Mouse (Mus musculus) layer of hippocampus, adult 8-10 months (tissue): ENCODE results near the gene Cacng4. TPM values are rescaled to one million over a fixed set of nuclear protein-coding genes. Genes with fewer than 3 reads are reported as not detected.

Source experiments
- DNase-seq, 2 experiments: peaks; one replicate each; pipeline ENCODE4 v3.0.0; 2022; ENCODE audit warnings: low spot score in 2 of 2
- total RNA-seq, 4 experiments: library from RNA; stranded (reverse); gene quantifications; 2 replicates each; pipeline ENCODE4 v1.2.4; 2022

The Cacng4 gene
- total RNA-seq, result 10 to 100 TPM; 20.4 to 24.2 (median 22.2) TPM

DNA sequence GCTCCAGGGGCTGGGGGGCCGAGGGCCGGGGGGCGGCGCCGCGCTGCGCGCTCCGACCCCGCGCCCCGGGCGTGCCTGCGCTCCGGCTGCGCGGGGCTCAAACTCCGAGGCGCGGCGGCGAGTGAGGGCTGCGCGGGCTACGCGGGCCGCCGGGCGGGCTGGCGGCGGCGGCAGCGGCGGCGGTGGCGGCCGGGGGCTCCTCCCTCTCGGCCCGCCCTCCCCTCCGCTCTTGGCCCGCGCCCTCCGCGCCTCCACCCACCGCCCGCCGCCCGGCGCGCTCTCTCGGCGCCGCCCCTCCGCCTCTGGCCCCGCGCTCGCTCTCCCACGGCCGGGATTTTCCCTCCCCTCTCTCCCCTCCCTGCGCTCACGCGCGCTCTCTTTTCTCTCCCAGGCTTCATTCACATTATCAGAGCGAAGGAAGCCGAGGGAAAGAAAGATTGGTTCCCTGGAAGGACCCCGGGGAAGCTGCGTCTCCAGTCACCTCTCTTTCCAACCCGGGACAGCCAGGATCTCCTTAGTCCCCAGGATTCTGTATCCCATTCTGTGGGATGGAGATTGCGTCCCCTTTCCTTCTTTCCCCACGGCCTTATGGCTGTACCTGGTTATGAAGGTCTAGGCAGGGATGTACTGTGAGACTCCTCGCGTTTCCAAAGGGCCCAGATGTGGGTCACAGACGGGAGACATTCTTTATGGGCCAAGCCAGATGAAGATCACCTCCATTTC lies at the start of gene Cacng4:
TSS of gene Cacng4 (minus strand) at position 11 of the 723 bp plus-strand sequence.
- DNase-seq, result no peak

DNA sequence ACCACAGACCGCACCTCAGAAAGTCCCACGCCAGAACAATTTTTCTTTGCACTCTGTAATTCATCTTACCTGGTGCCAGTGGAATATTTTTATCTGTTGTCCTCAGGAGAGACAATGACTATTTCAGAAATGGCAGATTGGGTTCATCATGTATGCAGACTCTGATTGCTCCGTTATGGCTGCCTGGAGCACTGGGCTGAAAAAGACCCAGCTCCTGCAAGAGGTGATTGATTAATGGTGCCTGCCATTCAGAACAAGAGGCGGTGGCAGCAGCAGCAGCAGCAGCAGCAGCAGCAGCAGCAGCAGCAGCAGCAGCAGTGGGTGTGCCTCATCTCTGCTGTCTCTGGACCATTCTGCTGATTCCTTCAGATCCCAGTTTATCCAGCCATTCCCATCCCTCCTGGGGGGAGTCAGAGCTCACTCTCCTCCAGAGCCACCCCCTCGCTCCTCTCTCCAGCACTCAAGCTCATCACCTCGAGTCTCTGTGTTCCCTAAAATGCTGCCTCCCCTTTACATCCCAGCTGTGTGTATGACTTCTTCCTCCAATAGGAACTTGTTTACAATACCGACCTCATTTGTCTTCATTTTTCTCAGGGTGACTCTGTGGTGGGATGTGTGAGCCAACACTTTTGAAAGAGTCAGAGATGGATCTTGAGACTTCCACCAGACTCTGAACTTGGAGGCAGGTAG lies 39.1 kb upstream of the Cacng4 start:
- DNase-seq, result no peak

DNA sequence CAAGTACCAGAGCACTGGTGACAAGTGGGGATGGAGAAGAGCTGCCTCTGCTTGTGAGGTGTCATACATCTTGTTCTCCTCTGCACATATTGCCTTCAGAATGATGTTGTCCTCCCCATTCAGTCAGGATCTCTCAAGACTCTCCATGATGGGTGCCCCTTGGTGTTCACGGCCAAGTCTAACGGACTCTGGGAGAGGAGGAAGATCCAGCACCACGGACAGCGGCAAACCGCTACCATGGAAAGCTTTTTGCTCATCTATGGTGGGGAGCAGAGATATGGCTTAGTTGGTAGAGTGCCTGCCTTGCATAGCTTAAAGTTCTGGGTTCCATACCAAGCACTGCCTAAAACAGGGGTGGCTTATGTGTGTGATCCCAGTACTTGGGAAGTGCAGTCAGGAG lies 22.8 kb upstream of the Cacng4 start:
- DNase-seq, result no peak

DNA sequence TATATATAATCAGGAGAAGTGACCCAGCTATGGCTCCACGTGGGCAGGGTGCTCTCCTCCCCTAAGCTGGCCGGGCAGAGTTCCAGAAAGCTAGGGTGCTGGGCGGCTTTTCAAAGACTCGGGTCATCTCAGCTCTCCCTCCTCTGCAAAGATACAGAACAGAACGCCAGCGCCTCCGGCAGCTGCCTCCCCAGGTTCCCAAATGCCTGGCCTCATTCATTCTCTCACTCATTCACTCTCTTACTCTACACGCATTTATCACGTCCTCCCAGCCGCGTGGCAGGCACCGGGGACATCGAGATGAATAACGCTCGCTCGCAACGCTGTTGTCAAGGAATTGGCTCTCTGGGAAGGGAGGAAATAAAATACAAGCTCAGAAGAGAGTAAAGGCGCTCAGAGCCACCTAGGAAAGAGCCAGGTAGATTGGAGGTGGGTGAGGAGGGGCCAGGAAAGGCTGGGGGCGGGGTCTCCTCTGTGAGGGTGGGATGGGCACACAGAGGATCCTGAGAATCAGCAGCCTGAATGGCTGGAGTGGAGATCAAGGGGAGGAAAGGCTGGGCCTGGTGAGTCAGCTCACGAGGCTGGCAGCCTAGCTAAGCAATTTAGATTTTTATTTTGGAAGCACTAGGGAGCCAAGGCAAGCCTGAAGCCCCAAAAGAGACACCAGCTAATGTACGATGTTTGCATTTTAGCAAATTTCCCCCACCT lies 18.7 kb upstream of the Cacng4 start:
- DNase-seq, result no peak

DNA sequence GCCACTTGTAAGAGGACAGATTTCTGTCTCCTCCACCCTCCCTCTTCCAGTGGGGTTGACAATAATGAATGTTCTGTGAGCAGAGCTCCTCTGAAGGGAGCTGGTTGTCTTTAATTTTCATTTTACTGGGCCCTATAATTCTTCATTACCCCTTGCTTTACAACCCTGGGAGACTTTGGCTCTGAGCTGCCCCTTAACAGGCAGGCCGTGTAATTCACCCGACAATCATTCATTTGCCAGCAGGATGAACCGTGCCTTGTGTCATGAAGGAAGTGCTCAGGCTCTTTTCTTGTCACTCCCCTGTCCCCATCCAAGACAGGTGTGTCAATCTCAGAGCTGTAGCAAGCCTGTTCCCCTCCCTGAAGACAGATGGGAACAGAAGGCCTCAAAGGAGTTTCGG lies 18.1 kb upstream of the Cacng4 start:
- DNase-seq, result no peak

DNA sequence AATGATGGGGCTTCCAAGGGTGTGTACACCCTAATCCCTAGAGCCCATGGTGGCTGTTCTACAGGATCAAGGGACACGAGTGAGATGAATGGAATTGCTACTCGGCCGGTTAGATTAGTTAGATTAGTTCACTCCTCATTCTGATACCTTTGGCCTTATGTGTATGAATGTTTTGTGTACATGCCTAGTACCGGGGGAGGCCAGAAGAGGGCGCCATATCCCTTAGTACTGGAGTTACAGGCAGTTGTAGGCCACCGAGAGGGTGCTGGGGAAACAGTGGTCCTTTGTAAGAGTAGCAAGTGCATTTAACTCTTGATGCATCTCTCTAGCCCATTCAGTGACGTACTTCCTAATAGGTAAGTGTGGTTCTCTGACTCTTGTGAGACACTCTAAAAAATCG lies 14.2 kb upstream of the Cacng4 start:
- no peak for DNase-seq

DNA sequence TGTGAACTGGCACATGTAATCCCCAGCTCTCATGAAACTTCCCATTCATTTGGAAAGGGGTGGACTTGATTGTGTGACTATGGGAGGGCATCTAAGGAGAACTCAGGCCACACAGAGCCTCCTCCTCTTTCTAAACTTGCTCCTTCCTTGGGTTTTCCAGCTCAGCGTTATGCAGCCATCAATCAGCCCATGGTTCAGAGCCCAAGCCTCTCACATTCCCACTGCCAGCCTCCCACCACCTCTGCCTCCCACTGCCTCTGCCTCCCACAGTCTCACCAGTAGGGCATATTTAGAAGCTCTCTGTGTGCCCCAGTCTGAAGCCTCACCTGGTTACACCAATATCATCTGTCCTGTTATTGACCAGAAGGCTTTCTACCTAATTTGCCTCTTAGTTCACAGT lies 11.7 kb upstream of the Cacng4 start:
- DNase-seq, result no peak

DNA sequence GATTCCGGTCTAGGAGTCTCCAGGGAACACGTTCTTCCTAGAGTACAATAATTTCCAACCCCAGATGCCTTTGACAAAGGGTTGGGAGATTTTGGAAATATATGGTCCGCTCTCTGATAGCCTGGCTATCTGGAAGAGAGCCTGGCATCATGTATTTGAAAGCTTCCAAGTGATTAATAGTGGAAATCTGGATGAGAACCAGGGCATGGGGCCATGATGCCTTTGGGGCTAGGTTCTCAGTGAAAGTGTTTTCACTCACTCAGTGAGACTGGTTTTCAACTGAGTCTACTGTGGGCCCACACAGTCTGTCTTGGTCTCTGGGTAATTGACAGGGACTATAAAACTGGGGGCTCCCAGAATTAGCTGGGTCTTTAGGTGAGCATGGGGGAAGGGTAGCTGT lies 7.6 kb upstream of the Cacng4 start:
- no peak for DNase-seq

DNA sequence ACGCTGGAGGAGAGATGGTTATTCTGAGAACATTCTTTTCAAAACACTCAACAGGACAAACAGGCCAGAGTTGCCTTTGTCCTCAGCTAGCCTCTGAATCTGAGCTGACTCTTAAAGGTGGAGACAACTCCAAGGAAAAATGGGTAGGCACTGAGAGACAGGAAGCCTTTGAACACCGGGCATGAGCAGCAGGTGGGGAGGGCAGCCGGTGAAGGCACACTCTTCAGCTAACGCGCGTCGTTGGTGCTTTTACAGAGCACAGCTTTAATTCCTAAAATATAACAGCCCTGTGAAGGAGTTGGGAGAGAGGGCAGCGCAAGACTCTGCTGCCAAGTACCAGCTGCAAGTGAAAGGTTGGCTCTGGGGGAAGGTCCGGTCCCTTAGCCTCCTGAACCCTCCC lies 5.0 kb upstream of the Cacng4 start:
- DNase-seq, result no peak

DNA sequence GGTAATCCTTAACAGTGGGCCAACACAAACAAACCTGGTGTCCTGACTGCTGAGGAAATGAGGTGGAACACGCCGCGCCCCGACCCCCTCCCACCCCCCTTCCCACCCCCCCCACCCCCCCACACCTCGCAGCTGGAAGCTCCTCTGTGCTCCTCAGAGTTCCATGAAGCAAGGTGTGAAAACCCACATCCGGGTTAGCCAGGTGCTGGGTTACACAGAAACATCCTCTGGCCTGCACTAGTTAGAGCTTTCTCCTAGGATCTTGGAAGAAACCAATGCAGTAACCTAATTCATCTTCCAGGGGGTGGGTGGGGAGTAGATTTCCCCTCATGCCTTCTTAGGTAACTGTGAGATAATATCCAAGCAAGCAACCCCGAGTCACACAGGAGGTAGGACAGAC lies 2.0 kb upstream of the Cacng4 start:
- no peak for DNase-seq

DNA sequence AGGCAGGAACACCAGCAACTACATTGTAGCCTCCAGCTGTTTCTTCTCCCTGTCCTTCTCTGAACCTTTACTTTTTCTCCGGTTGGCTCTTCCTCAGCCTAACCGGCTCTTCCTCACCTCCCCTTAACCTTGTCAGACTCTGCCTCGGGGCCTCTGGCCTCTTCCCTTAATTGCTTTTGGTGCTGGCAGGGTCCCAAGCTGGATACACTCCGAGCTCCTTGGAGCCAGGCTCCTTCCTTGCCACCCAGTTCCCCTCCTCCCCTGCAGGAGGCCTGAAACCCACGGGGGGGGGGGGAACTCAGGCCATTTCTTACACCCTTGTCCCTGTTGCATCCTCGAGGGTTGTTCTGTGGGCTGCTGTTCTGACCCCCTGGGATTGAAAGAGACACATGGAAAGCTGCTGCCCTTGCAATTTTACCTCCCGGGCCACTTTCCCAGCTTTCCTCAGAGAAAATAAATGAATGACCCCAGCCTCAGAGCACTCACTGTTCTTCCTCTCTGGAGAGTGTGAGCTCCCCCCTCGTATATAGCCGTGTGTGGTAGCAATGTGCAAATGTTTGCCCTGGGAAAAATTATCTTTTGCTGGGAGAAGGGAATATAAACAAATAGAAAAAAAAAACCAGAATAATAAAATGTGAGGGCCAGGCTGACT lies 1.2 kb upstream of the Cacng4 start:
- no peak for DNase-seq

DNA sequence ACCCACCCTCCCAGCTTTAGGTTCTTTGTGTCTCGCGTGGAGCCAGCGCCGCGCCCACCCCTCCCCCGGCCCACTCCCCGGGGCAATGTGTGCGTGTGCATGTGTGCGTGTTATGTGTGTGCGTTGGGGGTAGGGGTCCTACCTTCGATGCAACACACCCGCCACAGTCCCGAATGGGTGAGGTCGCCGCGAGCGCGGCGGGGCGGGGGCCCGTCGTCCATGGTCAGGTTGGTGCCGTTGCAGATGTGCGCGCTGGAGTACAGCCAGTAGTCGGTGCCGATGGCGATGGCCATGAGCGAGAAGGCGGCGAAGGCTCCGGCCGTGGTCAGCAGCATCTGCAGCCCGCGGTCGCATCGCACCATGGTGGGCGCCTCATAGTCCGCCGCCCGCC lies 259 bp downstream of the Cacng4 start:
- DNase-seq, result no peak

DNA sequence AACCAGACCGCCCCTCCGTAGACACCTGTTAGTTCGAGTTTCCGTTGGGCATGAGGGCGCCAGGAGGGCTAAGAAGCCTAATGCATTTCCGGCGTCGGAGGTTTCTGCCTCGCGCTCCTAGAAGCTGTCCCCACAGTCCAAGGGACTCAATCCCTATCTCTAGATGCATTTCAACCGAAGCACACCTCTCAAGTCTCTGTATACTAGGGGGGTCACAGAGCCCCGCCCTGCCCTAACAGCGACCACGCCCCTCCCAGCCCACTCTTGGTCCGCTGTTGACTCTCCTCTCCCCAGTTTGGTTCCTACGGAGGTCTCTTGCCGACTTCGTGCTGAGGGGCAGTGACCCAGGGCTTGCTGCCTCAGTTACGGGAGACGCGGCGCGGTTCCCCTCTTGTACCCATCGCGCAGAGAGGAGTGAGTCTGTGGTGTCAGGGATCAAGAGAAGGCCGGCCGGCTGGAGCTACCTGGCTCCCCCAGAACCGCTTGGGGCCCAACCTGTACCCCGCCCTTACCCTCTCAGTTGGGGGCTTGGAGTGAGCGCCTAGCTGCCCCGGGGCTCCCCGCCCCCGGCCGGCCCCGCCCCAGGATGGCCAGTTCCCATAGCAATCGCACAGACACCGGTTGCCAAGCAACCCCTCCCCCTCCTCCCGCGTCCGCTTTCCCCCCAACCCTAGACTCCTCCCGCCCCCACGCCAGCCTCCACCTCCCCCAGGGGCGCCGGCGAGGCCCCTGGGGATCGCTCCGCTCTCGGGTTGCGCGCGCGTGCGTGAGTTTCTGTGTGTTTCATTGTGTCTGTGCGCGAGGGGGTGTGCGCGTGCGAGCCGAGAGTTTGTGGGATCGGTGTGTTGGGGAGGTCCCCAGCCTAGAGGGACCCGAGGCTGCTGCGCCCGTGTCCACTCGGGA lies 906 bp downstream of the Cacng4 start:
- DNase-seq, result no peak

DNA sequence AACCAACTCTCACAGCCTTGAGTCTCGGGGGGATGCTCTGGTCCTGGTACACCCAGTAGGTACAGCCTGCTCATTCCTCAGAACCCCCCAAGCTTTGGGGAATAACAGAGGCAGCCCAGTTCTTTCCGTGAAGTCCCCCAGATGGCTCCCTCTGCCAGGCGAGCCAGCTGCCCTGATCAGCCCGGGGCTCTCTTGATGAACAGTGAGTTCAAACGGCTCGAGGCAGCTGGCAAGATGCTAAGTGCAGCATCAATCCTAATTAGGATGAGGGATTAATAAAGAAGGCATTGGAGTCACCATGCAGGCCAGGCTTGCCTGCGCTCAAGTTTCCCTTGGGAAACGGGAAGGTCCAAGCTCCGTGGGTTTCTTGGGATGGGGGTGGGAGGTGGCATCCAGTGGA lies 2.2 kb downstream of the Cacng4 start:
- DNase-seq, result no peak

DNA sequence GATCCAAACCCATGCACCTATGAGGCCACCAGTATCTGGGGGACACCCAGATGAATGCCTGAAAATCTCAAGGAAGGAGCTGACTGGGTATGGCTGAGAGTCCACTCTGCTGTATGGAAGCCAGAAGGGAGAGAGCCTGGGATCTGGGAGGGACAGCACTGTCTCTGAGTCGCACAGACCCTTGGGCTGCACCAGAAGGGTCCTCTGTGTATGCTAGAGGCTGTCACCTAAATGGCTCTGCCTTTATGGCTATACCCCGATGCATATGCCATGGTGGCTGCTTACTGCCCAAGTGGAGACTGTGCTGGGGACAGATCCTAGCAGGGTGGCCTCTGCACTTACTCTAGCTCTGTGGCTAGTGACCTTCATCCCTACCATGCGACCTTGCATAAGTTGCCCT lies 8.6 kb downstream of the Cacng4 start:
- no peak for DNase-seq

DNA sequence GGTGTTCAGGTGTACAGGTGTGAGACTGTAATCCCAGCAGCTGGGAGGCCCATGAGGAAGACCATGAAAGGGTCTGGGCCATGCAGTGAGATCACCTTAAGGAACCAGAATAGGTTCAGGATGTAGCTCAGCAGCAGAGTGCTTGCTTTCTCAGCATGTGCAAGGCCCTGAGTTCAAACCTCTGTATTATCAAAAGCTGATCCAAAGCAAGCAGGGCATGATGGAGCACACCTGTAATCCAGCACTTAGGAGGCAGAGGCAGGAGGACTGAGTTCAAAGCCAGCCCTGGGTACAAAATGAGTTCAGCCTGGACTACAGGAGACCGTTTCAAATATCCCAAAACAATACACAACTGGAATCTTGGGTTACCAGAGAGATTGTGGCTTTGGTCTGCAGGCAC lies 9.1 kb downstream of the Cacng4 start:
- no peak for DNase-seq

DNA sequence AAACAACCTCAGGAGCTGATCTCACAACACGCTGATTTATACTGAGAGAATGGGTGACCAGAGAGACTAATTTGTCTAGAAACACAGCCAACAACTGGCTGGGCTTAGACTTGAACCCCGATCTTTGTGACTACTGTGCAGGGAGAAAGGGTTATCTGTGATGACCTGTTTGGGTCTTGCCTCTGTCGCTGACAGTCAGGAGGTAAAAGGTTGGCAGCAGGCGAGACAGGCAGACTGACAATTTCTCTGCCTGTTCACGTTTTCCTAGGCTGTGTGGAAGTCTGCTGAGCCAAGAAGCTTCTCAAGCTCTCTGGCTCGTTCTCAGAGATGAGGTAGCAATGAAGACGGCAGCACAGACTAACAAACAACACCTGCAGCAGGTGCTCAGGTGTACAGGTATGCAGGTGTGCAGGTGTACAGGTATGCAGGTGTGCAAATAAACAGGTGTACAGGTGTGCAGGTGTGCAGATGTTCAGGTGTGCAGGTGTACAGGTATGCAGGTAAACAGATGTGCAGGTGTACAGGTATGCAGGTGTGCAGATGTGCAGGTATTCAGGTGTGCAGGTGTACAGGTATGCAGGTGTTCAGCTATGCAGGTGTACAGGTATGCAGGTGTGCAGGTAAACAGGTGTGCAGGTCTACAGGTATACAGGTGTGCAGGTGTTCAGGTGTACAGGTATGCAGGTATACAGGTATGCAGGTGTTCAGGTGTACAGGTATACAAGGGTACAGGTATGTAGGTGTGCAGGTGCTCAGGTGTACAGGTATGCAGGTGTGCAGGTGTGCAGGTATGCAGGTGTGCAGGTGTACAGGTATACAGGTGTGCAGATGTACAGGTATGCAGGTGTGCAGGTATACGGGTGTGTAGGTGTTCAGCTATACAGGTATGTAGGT lies 10.2 kb downstream of the Cacng4 start:
- no peak for DNase-seq

DNA sequence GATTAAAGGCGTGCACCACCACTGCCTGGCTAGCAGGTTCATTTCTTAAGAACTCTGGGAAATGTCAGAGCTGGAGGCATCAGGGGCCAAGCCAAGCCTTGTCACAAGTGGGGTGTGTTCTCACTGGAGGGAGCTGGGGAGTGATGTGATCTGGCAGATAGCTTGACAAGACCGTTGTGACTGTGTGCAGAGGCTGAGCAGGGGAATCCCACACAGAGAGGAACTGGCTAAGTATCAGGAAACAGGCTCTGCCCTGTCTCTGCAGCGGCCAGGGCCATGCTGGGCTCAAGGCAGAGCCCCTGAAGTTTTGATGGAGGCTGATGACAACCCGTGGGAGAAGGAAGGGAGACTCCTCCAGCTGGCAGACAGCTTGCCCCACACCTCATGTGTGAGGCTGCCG lies 11.8 kb downstream of the Cacng4 start:
- no peak for DNase-seq

DNA sequence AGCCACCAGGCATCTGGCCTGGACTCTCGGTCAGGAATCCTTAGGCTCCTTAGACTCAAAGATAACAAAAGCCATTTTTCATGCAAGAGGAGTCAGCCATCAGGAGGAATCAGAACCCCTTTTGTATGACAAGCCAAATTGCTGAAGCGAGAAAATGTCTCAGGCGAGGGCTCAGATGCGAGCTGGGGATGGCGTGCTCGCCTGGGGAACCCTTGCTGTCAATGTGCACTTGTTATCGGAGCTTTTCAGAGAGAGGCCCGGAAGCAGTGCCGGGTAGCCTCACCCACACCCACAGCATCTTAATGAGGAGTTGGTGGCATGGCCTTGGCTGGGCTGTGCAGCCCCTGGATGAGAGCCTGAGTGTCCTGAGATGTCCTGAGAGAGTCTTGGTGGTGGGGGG lies 15.5 kb downstream of the Cacng4 start:
- no peak for DNase-seq

DNA sequence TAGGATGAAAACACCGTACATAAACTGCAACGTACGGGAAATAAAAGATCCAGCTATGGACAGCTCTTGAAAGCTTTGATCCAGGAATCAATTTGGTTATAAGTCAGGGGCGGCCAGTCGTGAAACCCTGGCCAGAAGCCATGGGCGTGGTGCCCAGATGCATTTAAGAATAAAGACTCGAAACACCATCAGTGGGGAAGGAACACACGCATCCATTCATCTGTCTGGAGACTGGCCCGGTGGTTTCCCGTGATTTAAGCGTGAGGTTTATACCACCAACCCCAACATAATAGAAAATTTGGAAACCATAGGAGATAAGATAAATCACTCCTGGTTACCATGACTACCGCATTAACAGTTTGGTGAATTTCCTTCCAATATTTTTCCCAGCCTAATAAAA lies 16.9 kb downstream of the Cacng4 start:
- no peak for DNase-seq
